Mouse (Mus musculus): ENCODE measurements around the gene Mfrp. TPM values are rescaled to one million over a fixed set of nuclear protein-coding genes. Genes with fewer than 3 reads are reported as not detected.

Gene Mfrp
- polyA plus RNA-seq, 1 experiment = 3.8 TPM

- TF ChIP-seq CTCF (IDR thresholded peaks at IDR 0.05; ENCODE audit: borderline replicate concordance, extremely low read depth, insufficient read depth, insufficient read length) = no peak
- no peak for TF ChIP-seq POLR2A (IDR thresholded peaks at IDR 0.05; ENCODE audit: borderline replicate concordance, extremely low read depth, insufficient read depth, insufficient read length, poor library complexity, severe bottlenecking)
- no peak for DNase-seq (ENCODE audit: low read depth)
Observed at GRCm38 (mm10) chr9:44086960-44087359, 14.6 kb upstream of the Mfrp start.

DNA sequence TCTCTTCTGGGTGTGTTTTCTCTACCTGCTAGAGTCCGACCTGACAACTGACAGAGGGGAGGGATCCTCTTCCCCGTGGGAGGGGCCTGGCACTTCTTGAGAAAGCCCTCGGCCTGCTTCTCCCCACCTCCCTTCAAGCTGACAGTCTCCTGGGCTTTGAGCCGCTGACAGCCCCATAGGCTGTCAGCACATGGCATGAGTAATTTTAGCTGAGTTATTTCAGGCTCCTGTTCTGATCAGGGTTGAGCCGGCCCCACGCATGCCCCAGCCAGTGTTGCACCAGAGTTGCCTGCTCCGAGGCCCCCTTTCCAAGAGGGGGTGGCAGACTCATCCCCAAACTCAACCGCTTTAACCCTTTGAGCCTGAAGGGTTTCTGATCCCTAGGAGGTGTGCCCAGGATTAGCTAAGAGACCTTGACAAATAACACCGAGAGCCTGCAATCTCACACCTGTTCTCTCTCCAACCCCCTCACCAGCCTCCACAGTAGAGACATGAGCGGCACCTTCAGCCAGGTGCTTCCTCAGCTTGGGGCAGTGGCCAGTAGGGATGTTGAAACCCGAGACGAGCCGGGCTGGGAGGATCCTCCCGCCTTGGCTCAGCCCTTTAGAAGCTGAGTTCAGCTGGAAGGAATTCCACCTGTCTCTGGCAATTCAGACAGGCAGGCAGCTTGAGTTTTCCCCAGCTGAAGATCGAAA lies 13.6 kb upstream of the Mfrp start:
- no peak for TF ChIP-seq CTCF (IDR thresholded peaks at IDR 0.05; ENCODE audit: borderline replicate concordance, extremely low read depth, insufficient read depth, insufficient read length)
- no peak for TF ChIP-seq POLR2A (IDR thresholded peaks at IDR 0.05; ENCODE audit: borderline replicate concordance, extremely low read depth, insufficient read depth, insufficient read length, poor library complexity, severe bottlenecking)
- no peak for DNase-seq (ENCODE audit: low read depth)

DNA sequence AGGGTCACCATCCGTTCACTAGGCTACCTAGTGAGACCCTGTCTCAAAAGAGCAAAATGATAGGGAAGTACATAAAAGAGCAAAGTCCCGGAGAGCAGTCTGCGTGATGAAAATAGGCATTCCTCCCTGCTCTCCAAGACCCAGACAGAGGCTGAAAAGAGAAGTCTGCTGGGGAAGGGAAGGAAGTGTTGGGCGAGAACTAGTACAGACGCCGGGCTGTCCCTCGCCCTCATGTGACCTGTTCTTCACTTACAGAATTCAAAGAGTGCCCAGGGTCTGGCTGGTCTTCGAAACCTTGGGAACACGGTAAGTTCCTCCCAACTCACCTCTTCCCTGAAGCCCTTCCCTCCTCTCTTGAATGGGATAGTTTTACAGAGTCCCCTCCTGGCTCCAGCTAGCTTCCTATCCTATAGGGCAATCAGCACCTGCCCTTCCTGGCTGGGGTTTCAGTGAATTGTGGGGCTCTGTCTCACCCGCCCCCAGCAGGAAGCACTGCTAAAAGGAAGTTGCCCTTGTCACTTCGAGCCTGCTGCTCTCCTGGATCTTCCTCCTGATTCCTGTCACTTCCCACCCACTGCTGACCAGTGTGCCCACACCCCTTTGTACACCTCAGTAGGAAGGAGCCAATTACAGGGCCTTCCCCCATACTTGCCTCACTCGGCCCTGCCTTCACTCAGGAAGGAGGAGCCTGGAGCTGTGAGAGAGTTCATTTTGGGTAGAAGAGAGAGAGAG lies 12.5 kb upstream of the Mfrp start:
- TF ChIP-seq POLR2A (IDR thresholded peaks at IDR 0.05; ENCODE audit: borderline replicate concordance, extremely low read depth, insufficient read depth, insufficient read length, poor library complexity, severe bottlenecking) (no peak), CTCF (IDR thresholded peaks at IDR 0.05; ENCODE audit: borderline replicate concordance, extremely low read depth, insufficient read depth, insufficient read length) (no peak)
- no peak for DNase-seq (ENCODE audit: low read depth)

GRCm38 (mm10) chr9:44093612-44094503 lies 7.7 kb upstream of the Mfrp start:
- peak; percentile 81 for DNase-seq (ENCODE audit: low read depth)
- no peak for TF ChIP-seq POLR2A (IDR thresholded peaks at IDR 0.05; ENCODE audit: borderline replicate concordance, extremely low read depth, insufficient read depth, insufficient read length, poor library complexity, severe bottlenecking)
- TF ChIP-seq CTCF (IDR thresholded peaks at IDR 0.05; ENCODE audit: borderline replicate concordance, extremely low read depth, insufficient read depth, insufficient read length) = peak; percentile 91

GRCm38 (mm10) chr9:44094737-44095136 lies 6.8 kb upstream of the Mfrp start:
- DNase-seq (ENCODE audit: low read depth) = no peak
- no peak for TF ChIP-seq POLR2A (IDR thresholded peaks at IDR 0.05; ENCODE audit: borderline replicate concordance, extremely low read depth, insufficient read depth, insufficient read length, poor library complexity, severe bottlenecking)

DNA sequence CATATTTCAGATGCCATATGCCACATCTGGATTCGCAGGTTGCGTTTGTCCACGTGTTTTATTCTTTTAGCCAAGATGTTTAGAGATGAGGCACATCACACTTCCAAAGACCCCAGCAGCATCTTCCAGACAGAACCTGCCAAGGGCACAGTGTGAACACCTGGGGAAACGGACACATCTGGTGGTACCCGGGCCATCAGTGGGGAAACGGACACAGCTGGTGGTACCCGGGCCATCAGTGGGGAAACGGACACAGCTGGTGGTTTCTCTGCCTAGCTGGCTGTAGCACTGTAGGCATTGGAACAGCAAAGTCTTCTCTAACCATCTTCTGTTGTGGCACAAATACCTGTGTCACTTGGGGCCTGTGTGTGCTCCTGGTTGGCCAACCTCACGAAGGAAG lies 5.7 kb upstream of the Mfrp start:
- TF ChIP-seq POLR2A (IDR thresholded peaks at IDR 0.05; ENCODE audit: borderline replicate concordance, extremely low read depth, insufficient read depth, insufficient read length, poor library complexity, severe bottlenecking) = no peak
- TF ChIP-seq CTCF (IDR thresholded peaks at IDR 0.05; ENCODE audit: borderline replicate concordance, extremely low read depth, insufficient read depth, insufficient read length) = no peak
- no peak for DNase-seq (ENCODE audit: low read depth)

GRCm38 (mm10) chr9:44096536-44096935 lies 5.0 kb upstream of the Mfrp start:
- TF ChIP-seq CTCF (IDR thresholded peaks at IDR 0.05; ENCODE audit: borderline replicate concordance, extremely low read depth, insufficient read depth, insufficient read length) = no peak
- TF ChIP-seq POLR2A (IDR thresholded peaks at IDR 0.05; ENCODE audit: borderline replicate concordance, extremely low read depth, insufficient read depth, insufficient read length, poor library complexity, severe bottlenecking) = no peak

DNA sequence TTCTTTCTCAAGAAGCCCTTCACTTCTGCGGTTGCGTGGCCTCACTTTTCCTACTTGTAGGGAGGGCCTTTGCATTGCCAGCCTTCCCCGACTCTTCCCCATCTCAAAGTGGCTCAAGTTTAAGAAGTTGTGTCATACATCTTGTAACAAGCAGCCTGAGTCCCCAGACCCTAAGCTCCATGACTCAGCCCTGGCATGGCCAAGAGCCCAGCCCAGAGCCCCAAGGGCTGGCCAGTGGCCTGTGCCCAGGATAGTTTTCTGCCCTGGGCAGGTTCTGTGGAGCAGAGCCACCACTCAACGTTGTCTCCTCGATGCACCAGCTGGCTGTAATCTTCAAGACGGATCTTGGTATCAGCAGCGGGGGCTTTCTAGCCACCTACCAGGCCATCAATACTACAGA lies 3.4 kb downstream of the Mfrp start:
- DNase-seq (ENCODE audit: low read depth) = no peak
- TF ChIP-seq CTCF (IDR thresholded peaks at IDR 0.05; ENCODE audit: borderline replicate concordance, extremely low read depth, insufficient read depth, insufficient read length) (no peak), POLR2A (IDR thresholded peaks at IDR 0.05; ENCODE audit: borderline replicate concordance, extremely low read depth, insufficient read depth, insufficient read length, poor library complexity, severe bottlenecking) (no peak)

More at GRCm38 (mm10) chr9:44096536-44096935, 5.0 kb upstream of the Mfrp start:
- DNase-seq (ENCODE audit: low read depth) = peak; percentile 88

- TF ChIP-seq CTCF (IDR thresholded peaks at IDR 0.05; ENCODE audit: borderline replicate concordance, extremely low read depth, insufficient read depth, insufficient read length) = no peak
- no peak for TF ChIP-seq POLR2A (IDR thresholded peaks at IDR 0.05; ENCODE audit: borderline replicate concordance, extremely low read depth, insufficient read depth, insufficient read length, poor library complexity, severe bottlenecking)
- DNase-seq (ENCODE audit: low read depth) = no peak
Observed at GRCm38 (mm10) chr9:44105781-44106180, 4.3 kb downstream of the Mfrp start.

- TF ChIP-seq POLR2A (IDR thresholded peaks at IDR 0.05; ENCODE audit: borderline replicate concordance, extremely low read depth, insufficient read depth, insufficient read length, poor library complexity, severe bottlenecking) = no peak
- TF ChIP-seq CTCF (IDR thresholded peaks at IDR 0.05; ENCODE audit: borderline replicate concordance, extremely low read depth, insufficient read depth, insufficient read length) = no peak
- DNase-seq (ENCODE audit: low read depth) = no peak
Observed at GRCm38 (mm10) chr9:44106182-44106581, 4.7 kb downstream of the Mfrp start.

DNA sequence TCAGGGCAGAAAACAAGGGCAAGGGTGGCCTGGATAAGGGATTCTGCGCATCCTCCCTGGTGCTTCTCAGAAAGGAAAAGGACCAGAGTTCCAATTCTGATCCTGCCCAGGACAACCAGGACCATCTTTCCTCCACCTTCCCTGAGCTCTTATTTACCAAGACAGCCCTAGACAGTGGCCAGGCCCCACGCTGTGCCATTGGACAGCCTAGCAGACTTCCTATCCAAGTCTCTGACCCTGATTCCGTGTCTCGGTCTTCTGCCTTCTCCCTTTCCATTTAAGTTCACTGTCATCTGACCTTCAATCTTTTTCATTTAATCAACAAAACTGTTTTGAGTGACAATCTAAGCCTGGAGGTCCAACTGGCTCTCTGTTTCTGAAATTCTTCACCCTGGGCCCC lies 5.1 kb downstream of the Mfrp start:
- DNase-seq (ENCODE audit: low read depth) = no peak
- TF ChIP-seq POLR2A (IDR thresholded peaks at IDR 0.05; ENCODE audit: borderline replicate concordance, extremely low read depth, insufficient read depth, insufficient read length, poor library complexity, severe bottlenecking) (no peak), CTCF (IDR thresholded peaks at IDR 0.05; ENCODE audit: borderline replicate concordance, extremely low read depth, insufficient read depth, insufficient read length) (no peak)
